Mouse (Mus musculus) G1E (cell line): Measurements from ENCODE around the gene Polr3b.

Experiments
- CTCF ChIP-seq: IDR thresholded peaks from 2 replicates; pipeline ENCODE4 v1.5.1; 2012; ENCODE audit warnings: low read depth, low read length, inconsistent platforms, mixed read lengths
- GATA1 ChIP-seq: IDR thresholded peaks from 2 replicates; pipeline ENCODE4 v1.6.1; 2012; ENCODE audit warnings: borderline replicate concordance, low read length, inconsistent platforms, mixed read lengths
- GATA2 ChIP-seq: IDR thresholded peaks from 2 replicates; pipeline ENCODE4 v1.6.1; 2012; ENCODE audit warnings: low read depth, low read length, inconsistent platforms, borderline replicate concordance
- POLR2AphosphoS5 ChIP-seq: IDR thresholded peaks from 2 replicates; pipeline ENCODE4 v1.6.1; 2012; ENCODE audit warnings: low read depth, low read length, inconsistent platforms; ENCODE audit not compliant: insufficient replicate concordance
- TAL1 ChIP-seq: conservative IDR thresholded peaks from 2 replicates; pipeline ENCODE4 v1.6.1; 2012; ENCODE audit warnings: low read depth, low read length, inconsistent platforms, mixed read lengths

- TF ChIP-seq CTCF (no peak), TAL1 (no peak), GATA1 (no peak), POLR2AphosphoS5 (no peak), GATA2 (no peak)
Observed at GRCm38 (mm10) chr10:84685444-84686121, 63.5 kb downstream of the Polr3b start.
